Mouse (Mus musculus) heart, embryonic 15.5 days (tissue): ENCODE measurements around the gene Pim2. TPM values are rescaled to one million over a fixed set of nuclear protein-coding genes. Genes with fewer than 3 reads are reported as not detected.

Experiments used
- ATAC-seq: fragments of 200-750 bp; cut with Nextera tagmentation; replicated peaks from 2 replicates; pipeline ENCODE4 v1.8.0; 2017; ENCODE audit warnings: low read depth, moderate TSS enrichment; ENCODE audit not compliant: insufficient number of reproducible peaks, insufficient read depth, low FRiP score
- H3K27ac ChIP-seq: fragments of 300-500 bp; sonication (generic); 2 replicates; pipeline ENCODE4 v1.5.1; 2015; ENCODE audit warnings: mild to moderate bottlenecking, inconsistent platforms
- H3K27me3 ChIP-seq: fragments of 300-500 bp; sonication (generic); 2 replicates; pipeline ENCODE4 v1.6.1; 2015; ENCODE audit warnings: inconsistent platforms
- H3K36me3 ChIP-seq: fragments of 300-500 bp; sonication (generic); 2 replicates; pipeline ENCODE4 v1.6.1; 2015; ENCODE audit warnings: mild to moderate bottlenecking, inconsistent platforms
- H3K4me1 ChIP-seq: fragments of 300-500 bp; sonication (generic); replicated peaks from 2 replicates; pipeline ENCODE4 v1.6.1; 2015; ENCODE audit warnings: inconsistent platforms
- H3K4me2 ChIP-seq: fragments of 300-500 bp; sonication (generic); 2 replicates; pipeline ENCODE4 v1.6.1; 2015; ENCODE audit warnings: inconsistent platforms, mild to moderate bottlenecking, moderate library complexity
- H3K4me3 ChIP-seq: fragments of 300-500 bp; sonication (generic); 2 replicates; pipeline ENCODE4 v1.5.1; 2015; ENCODE audit warnings: mild to moderate bottlenecking, inconsistent platforms
- H3K9ac ChIP-seq: fragments of 300-500 bp; sonication (generic); 2 replicates; pipeline ENCODE4 v1.6.1; 2015; ENCODE audit warnings: mild to moderate bottlenecking, inconsistent platforms
- H3K9me3 ChIP-seq: fragments of 300-500 bp; sonication (generic); replicated peaks from 2 replicates; pipeline ENCODE4 v1.6.1; 2016; ENCODE audit warnings: inconsistent platforms
- WGBS: fragments of 180-500 bp; shearing (Covaris S2); methylation state at CpG from one replicate; pipeline ENCODE4 v1.1.7; 2015; ENCODE audit warnings: mixed read lengths; 5-methylcytosine and 5-hydroxymethylcytosine counted together
- polyA plus RNA-seq: library from polyadenylated mRNA; unstranded; fragments of >200 nt; fragmentation: Nextera tagmentation; extraction: Ambion mirVana; gene quantifications from 2 replicates; pipeline ENCODE4 v1.2.1, GENCODE M21; 2015

The Pim2 gene
- polyA plus RNA-seq, result 4.5 and 6.3 TPM in 2 replicates

DNA sequence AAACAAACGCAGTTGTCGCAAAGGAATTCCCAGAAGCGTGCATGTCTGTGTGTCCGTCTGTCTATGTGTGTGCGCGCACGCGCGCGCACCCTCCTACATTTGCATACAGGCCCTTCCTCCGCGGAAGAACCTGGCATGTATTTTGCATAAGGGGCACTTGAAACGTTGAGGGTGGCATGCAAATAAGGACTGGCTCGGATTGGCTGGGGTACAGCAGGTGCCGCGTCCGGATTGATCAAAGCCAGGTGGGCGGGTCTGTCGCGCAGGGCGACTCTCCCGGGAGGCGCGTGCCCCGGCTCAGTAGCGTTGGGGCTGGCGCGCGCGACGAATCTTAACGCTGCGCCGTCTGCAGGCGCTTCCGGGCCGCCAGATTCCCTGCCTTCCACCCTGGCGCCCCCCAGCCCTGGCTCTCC, at the start of gene Pim2:
Gene Pim2 (plus strand): TSS at position 256 of the 413 bp plus-strand sequence.
- Histone ChIP-seq H3K36me3 (no peaks in the 10 kb centered on the region), H3K9me3 (no peaks in the 10 kb centered on the region), H3K27ac (no peak within 1 kb of the TSS), H3K4me1 (peaks cover 11% of the 10 kb centered on the region), H3K9ac (peak within 1 kb of the TSS; percentile 51), H3K4me2 (peak within 1 kb of the TSS; percentile 91), H3K4me3 (peak within 1 kb of the TSS; percentile 53), H3K27me3 (no peaks in the 10 kb centered on the region)
- 18% methylated on average over 22 of the region's 38 CpGs for WGBS
- peak; percentile 88 for ATAC-seq

DNA sequence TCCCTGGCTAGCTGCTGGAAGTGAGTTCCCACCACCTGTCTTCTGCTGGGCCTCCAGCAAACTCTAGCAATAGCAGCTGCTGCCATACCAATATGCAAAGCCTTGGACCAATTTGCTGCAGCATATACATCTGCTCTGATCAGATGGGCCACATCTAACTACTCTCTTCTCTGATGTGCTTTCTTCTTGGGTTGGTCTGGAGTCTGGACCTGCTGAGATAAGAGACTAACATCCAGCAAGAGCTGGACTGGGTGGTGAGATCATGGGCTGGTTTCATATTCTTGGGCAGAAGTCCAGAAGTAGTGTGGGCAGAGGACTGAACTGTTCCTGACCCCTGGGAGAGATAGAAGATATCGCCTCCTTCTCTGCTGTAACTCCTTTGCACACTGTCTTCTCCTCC, 40.9 kb upstream of the Pim2 start:
- Histone ChIP-seq H3K27ac (no peak overlapping the region), H3K36me3 (no peaks in the 10 kb centered on the region), H3K4me3 (no peak overlapping the region), H3K27me3 (no peaks in the 10 kb centered on the region), H3K4me2 (no peak overlapping the region), H3K4me1 (no peaks in the 10 kb centered on the region), H3K9ac (no peak overlapping the region), H3K9me3 (no peaks in the 10 kb centered on the region)
- 53% methylated on average over 1 of the region's 1 CpGs for WGBS
- ATAC-seq, result no peak

DNA sequence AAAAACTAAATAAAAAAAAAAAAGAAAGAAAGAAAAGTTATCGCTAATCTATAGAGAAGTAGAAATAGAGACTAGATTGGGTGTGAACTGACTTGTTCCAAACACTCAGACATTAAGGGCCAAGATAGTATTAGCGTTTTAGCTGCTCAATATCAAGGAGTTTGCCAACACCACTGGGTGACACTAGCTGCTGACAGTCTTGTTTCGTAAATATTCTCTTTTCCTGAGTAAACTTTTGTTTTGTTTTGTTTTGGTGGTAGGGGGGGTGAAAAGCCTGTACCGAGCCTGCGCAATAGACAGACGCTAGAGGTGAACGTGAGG, 37.3 kb upstream of the Pim2 start:
- H3K4me1 ChIP-seq, result 0 out of 2 replicates have a peak, but pooled peaks cover 10% of the 10 kb centered on the region
- no peaks in the 10 kb centered on the region for H3K36me3 ChIP-seq
- no peaks in the 10 kb centered on the region for H3K9me3 ChIP-seq
- no peaks in the 10 kb centered on the region for H3K27me3 ChIP-seq
- 13% methylated on average over 7 of the region's 7 CpGs for WGBS
- no peak overlapping the region for H3K9ac ChIP-seq
- ATAC-seq, result no peak
- H3K4me2 ChIP-seq, result peak overlapping the region; percentile 60
- H3K27ac ChIP-seq, result peak overlapping the region; percentile 93
- H3K4me3 ChIP-seq, result peak overlapping the region; percentile 78

DNA sequence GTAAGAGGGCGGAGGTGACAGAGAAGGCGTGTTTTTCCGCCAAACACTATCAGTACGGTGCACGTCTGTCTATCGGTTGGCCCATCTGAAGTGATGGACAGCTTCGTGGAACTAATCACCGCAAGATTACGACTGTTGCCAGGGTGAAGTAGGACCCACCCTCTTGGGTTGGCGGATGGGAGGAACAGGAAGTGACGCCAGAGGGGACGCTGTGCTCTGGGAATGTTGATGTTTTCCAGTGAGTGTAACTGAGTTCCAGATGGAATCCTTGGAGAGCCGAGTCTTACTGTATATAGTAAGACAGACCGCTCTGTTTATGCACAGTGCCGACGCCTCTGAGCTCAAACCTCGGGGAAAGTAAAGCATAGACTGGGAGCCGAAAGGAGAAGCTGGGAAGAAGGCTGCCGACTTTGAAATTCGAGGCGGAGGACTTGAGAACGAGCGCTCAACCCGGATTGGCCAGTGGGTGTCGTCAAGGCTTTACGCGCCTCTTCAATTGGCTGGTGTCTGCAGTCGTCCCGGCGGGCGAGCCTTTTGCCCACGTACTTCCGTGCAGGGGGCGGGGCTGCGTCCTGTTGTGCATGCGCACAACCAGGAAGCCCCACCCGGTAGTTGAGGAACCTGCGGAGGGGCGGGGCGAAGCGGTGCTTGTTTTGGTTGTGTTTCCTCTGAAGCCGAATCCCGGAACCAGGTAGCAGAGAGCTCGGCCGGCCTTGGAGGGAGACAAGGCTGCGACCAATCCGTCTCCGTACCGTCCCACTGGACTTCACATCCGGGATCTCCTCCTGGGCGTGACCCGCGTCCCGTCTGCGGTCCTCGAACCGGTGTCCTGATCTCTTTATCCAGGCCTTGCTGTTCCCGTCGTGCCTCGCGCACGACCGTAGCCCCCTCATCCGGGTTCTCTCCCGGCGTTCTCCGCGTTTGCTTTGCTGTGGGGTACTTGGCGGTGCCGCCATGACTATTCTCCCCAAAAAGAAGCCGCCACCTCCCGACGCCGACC, 36.6 kb upstream of the Pim2 start, which contains the start of gene Otud5:
Gene Otud5 (plus strand): TSS at position 202 of the 1,000 bp plus-strand sequence.
- Histone ChIP-seq H3K4me2 (peak within 1 kb of the TSS; percentile 68), H3K36me3 (no peaks in the 10 kb centered on the region), H3K4me1 (0 out of 2 replicates have a peak, but pooled peaks cover 11% of the 10 kb centered on the region), H3K9me3 (no peaks in the 10 kb centered on the region), H3K9ac (peak within 1 kb of the TSS; percentile 79), H3K27ac (peak within 1 kb of the TSS; percentile 93), H3K4me3 (peak within 1 kb of the TSS; percentile 78), H3K27me3 (no peaks in the 10 kb centered on the region)
- WGBS, result 12% methylated on average over 74 of the region's 74 CpGs
- peak; percentile 96 for ATAC-seq

DNA sequence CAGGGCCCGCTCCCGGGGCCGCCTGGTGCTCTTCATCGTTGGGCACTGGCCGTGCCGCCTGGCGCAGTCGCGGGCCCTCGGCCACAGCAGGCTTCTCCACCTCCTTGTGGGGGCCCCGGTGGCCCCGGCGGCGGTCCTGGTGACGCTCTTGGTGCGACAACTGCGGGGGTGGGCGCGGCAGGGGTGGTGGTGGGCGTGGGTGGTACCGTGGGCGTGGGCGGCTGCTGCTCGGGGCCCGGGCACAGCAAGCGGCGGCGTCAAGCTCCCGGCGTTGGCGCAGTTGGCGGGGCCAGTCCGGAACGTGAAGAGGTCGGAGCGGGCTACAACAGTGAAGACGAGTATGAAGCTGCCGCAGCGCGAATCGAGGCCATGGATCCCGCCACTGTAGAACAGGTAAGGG, 35.7 kb upstream of the Pim2 start:
- Histone ChIP-seq H3K36me3 (no peaks in the 10 kb centered on the region), H3K4me1 (0 out of 2 replicates have a peak, but pooled peaks cover 11% of the 10 kb centered on the region), H3K9me3 (no peaks in the 10 kb centered on the region), H3K27me3 (no peaks in the 10 kb centered on the region), H3K9ac (peak overlapping the region; percentile 79), H3K27ac (peak overlapping the region; percentile 93), H3K4me3 (peak overlapping the region; percentile 78), H3K4me2 (peak overlapping the region; percentile 68)
- 6% methylated on average over 33 of the region's 42 CpGs for WGBS
- no peak for ATAC-seq

DNA sequence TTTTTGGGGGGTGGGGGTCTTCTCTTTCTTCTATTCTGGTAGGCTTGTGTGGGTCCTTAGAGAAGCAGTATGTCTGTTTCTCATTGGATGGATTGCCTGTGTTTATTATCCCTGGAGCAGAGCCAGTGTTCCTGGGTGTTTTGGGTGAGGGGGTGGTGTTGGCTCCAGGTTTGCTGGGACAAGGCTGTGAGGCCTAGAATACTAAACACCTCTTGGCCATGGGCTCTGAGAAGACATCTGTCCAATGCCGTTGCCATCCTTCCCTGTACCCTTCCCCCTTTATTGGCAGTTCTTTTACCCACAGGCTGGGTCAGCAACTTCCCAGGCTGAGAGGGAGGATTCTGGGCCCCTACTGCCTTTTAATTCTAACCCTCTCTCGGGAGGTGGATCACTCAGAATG, 30.2 kb upstream of the Pim2 start:
- H3K9ac ChIP-seq, result no peak overlapping the region
- H3K4me2 ChIP-seq, result no peak overlapping the region
- WGBS, result 75% methylated on average over 2 of the region's 2 CpGs
- no peak overlapping the region for H3K4me3 ChIP-seq
- H3K27ac ChIP-seq, result no peak overlapping the region
- H3K4me1 ChIP-seq, result 0 out of 2 replicates have a peak, but pooled peaks cover 10% of the 10 kb centered on the region
- no peaks in the 10 kb centered on the region for H3K27me3 ChIP-seq
- ATAC-seq, result no peak
- no peaks in the 10 kb centered on the region for H3K36me3 ChIP-seq
- H3K9me3 ChIP-seq, result no peaks in the 10 kb centered on the region

DNA sequence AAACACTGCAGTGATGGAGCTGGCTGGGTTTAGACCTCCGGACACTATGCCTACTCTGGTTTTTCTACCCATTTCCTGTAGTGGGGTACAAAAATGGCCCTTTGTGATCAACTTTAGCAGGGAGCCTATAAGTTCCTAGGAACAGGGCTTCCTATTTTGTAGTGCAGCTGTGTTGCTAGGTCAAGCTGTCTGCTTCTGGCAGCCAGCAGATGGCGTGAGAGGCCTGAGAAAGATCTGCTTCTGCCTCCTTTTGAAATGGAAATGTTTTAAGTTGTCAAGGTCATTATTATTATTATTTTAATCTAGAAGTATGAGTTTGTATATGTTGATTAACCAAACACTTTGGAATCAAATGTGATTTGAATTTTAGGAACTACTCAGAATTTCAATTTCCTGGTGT, 23.5 kb upstream of the Pim2 start:
- no peak overlapping the region for H3K4me3 ChIP-seq
- 38% methylated on average over 2 of the region's 2 CpGs for WGBS
- ATAC-seq, result no peak

DNA sequence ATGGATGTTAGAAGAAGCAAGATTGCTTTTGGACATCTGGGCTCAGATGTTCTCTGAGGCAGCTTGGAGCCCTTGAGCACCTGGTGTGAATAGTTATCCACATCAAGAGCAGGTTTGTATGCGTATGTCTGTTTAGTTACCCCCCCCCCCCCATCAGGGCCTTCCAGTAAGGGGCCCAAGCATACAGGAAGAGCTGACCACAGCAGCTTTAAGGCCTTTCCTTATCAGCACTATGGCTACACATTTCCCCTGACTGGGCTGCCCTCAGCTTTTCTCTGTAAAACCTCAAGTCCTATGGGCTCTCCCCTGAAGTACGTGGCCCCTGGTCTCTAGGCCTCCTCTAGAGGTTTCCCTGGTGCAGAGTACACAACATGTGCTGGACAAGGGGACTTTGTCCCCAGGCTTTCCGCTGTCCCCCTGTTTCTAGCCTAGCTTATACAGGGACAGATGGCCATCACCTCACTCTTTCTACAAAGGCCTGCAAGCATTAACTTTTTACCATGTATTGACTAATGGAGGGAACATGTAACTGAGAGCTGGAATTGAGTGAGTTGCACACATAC, 18.8 kb upstream of the Pim2 start:
- H3K9ac ChIP-seq, result no peak overlapping the region
- no peaks in the 10 kb centered on the region for H3K27me3 ChIP-seq
- H3K9me3 ChIP-seq, result no peaks in the 10 kb centered on the region
- no peaks in the 10 kb centered on the region for H3K36me3 ChIP-seq
- WGBS, result 73% methylated on average over 3 of the region's 3 CpGs
- H3K4me1 ChIP-seq, result no peaks in the 10 kb centered on the region
- no peak for ATAC-seq
- H3K27ac ChIP-seq, result no peak overlapping the region
- no peak overlapping the region for H3K4me3 ChIP-seq
- no peak overlapping the region for H3K4me2 ChIP-seq

More for the DNA sequence above, 23.5 kb upstream of the Pim2 start:
- H3K9ac ChIP-seq, result no peak overlapping the region
- H3K27me3 ChIP-seq, result no peaks in the 10 kb centered on the region
- no peak overlapping the region for H3K4me2 ChIP-seq
- no peaks in the 10 kb centered on the region for H3K36me3 ChIP-seq
- no peaks in the 10 kb centered on the region for H3K4me1 ChIP-seq
- H3K27ac ChIP-seq, result no peak overlapping the region
- no peaks in the 10 kb centered on the region for H3K9me3 ChIP-seq

DNA sequence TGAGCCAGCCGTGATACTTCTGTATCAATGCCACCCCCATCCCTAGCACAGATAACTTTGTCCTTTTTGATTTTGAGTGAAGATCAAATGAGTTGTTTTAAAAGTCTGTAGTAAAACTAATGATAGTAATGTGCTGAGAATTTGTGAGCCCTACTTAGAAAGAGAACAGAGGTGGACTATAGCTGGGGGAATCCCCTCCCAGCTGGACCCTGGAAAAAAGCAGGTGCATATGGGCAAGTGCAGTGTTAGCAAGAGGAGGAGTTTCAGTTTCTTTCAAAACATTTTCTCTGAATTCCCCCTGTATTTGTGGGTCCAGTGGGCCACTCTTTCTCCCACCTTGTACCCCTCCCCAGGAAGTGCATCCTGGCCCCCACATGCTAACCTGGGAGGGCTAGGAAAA, 14.9 kb upstream of the Pim2 start:
- no peak for ATAC-seq
- WGBS, result 83% methylated on average over 1 of the region's 1 CpGs
- H3K4me2 ChIP-seq, result no peak overlapping the region
- H3K36me3 ChIP-seq, result peaks cover 10% of the 10 kb centered on the region; the same call in 1 of the 2 replicates
- no peaks in the 10 kb centered on the region for H3K27me3 ChIP-seq
- H3K9ac ChIP-seq, result no peak overlapping the region
- H3K4me3 ChIP-seq, result no peak overlapping the region
- H3K9me3 ChIP-seq, result no peaks in the 10 kb centered on the region
- no peaks in the 10 kb centered on the region for H3K4me1 ChIP-seq
- H3K27ac ChIP-seq, result no peak overlapping the region

DNA sequence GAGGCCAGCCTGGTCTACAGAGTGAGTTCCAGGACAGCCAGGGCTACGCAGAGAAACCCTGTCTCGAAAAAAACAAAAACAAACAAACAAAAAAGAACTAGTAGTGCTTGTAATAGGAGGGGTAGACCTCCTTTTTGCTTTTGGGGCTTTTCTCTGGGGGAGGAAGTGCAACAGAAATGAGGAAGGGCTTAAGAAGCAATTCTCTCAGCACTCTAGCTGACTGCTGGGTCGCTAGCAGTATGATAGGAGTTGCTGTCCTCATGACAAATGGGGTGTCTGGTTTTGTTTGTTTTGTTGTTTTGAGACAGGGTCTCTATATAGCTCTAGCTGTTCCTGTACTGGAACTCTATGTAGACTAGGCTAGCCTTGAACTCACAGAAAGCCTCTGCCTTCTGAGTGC, 13.5 kb upstream of the Pim2 start:
- peaks cover 11% of the 10 kb centered on the region; the same call in 1 of the 2 replicates for H3K36me3 ChIP-seq
- no peak overlapping the region for H3K4me3 ChIP-seq
- H3K27ac ChIP-seq, result no peak overlapping the region
- no peaks in the 10 kb centered on the region for H3K27me3 ChIP-seq
- H3K4me1 ChIP-seq, result no peaks in the 10 kb centered on the region
- WGBS, result 72% methylated on average over 3 of the region's 3 CpGs
- H3K4me2 ChIP-seq, result no peak overlapping the region
- H3K9me3 ChIP-seq, result no peaks in the 10 kb centered on the region
- ATAC-seq, result no peak
- H3K9ac ChIP-seq, result no peak overlapping the region

DNA sequence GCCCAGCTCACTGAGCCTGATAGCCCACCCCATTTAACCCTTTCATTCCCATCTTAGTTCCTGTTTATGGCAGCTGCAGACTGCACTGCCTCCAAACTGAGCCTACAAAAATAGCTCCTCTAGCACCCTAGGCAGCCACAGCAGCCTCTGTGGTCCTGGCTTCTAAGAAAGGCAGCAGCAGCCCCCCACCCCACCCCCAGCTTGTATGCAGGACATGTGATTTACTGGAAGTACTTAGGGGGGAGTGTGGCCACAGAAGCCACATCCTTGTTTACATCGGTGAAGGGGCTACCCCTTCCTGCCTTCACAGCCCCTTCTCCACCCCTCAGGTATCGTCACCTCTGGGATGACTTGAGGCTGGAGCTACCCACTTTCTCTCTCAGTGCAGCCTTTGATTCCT, 12.7 kb upstream of the Pim2 start:
- H3K9ac ChIP-seq, result no peak overlapping the region
- no peak overlapping the region for H3K27ac ChIP-seq
- no peak overlapping the region for H3K4me2 ChIP-seq
- 75% methylated on average over 2 of the region's 2 CpGs for WGBS
- H3K27me3 ChIP-seq, result no peaks in the 10 kb centered on the region
- H3K9me3 ChIP-seq, result no peaks in the 10 kb centered on the region
- no peak for ATAC-seq
- no peaks in the 10 kb centered on the region for H3K4me1 ChIP-seq
- H3K4me3 ChIP-seq, result no peak overlapping the region
- H3K36me3 ChIP-seq, result peaks cover 11% of the 10 kb centered on the region; the same call in 1 of the 2 replicates
